36 mouse cellular contexts compared by ENCODE assay signal in the genomic region with DNA sequence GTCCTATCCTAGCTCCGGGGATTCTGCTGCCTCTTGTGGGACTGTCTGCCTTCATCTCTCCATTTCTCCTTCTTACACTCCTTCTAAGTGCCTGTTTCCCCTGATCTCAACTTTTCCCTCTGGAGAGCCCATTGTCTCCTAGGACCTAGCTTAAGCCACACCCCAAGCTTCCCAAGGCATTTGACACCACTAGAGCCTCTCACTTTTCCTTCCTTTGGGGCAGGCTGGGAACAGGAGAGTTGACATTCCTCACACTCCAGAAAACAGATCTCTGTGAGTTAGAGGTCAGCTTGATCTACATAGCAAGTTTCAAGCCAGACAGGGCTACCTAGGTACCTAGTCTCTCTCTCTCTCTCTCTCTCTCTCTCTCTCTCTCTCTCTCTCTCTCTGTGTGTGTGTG. TPM values are rescaled to one million over a fixed set of nuclear protein-coding genes. Genes with fewer than 3 reads are reported as not detected.
DNase-seq lines count a peak whose midpoint lies in the region; ATAC-seq and TF ChIP-seq lines count a peak whose summit lies in the region.
"Had no signal": no experiment of that assay in that cellular context is flagged by ENCODE, and none has a peak within 500 bp of the region (broad histone marks: within the 10 kb centered on the region; RNA-seq: fewer than 3 reads in every experiment).

No protein-coding gene starts in this region.

- ATAC-seq in kidney, postnatal 0 days (replicated peaks; ENCODE audit: low FRiP score, low read depth) = no peak
- no peak for ATAC-seq in embryonic facial prominence, embryonic 14.5 days (ENCODE audit: low read depth)
- ATAC-seq: CD4-positive, CD25-positive, alpha-beta regulatory T cell, adult 4 months; forebrain, postnatal 0 days; hindbrain, embryonic 16.5 days; intestine, embryonic 15.5 days; liver, postnatal 0 days had no signal

- no peaks in the 10 kb centered on the region; the same call in 1 of the 2 replicates for H3K4me1 ChIP-seq in kidney, postnatal 0 days (replicated peaks; ENCODE audit: insufficient read depth, low read length)
- peaks cover 8 to 17% of the 10 kb centered on the region in 2 experiments; a peak in 3 of 4 replicates for H3K4me1 ChIP-seq in ES-E14 (ENCODE audit: control insufficient read depth in 2 of 2, insufficient read depth in 2 of 2, low read length in 2 of 2, poor library complexity in 1 of 2)
- H3K4me1 ChIP-seq in embryonic facial prominence, embryonic 14.5 days (ENCODE audit: control insufficient read depth, insufficient read depth, low read length) = peaks cover 10% of the 10 kb centered on the region
- H3K4me1 ChIP-seq: intestine, embryonic 15.5 days had no signal

- in situ Hi-C loops in ES-E14 (cut with MboI; ENCODE audit: low sequenced_read_pairs in 2 of 2, unreplicated experiment in 2 of 2) = no loop called here

- no peaks in the 10 kb centered on the region for H3K27me3 ChIP-seq in kidney, postnatal 0 days (ENCODE audit: insufficient read depth, low read length)
- 0 out of 2 replicates have a peak, but pooled peaks cover 4% of the 10 kb centered on the region for H3K27me3 ChIP-seq in embryonic facial prominence, embryonic 14.5 days (replicated peaks; ENCODE audit: control insufficient read depth, insufficient read depth, low read length)
- H3K27me3 ChIP-seq: embryonic facial prominence, embryonic 15.5 days had no signal

- no peak overlapping the region for H3K4me2 ChIP-seq in kidney, postnatal 0 days (ENCODE audit: low read length)
- H3K4me2 ChIP-seq in embryonic facial prominence, embryonic 14.5 days (ENCODE audit: low read depth, low read length) = no peak overlapping the region
- H3K4me2 ChIP-seq: embryonic facial prominence, embryonic 15.5 days; forebrain, embryonic 12.5 days; intestine, embryonic 15.5 days; liver, embryonic 12.5 days; midbrain, embryonic 11.5 days had no signal

- no peaks in the 10 kb centered on the region for H3K36me3 ChIP-seq in kidney, postnatal 0 days (ENCODE audit: insufficient read depth, low read length)
- no peaks in the 10 kb centered on the region for H3K36me3 ChIP-seq in ES-E14 (ENCODE audit: control insufficient read depth, insufficient read depth, low read length, poor library complexity, severe bottlenecking)
- no peaks in the 10 kb centered on the region for H3K36me3 ChIP-seq in embryonic facial prominence, embryonic 14.5 days (ENCODE audit: control insufficient read depth, insufficient read depth, low read length)
- H3K36me3 ChIP-seq: embryonic facial prominence, embryonic 15.5 days; forebrain, embryonic 12.5 days; G1E; hindbrain, embryonic 10.5 days; intestine, embryonic 15.5 days; liver, embryonic 12.5 days; neural tube, embryonic 12.5 days had no signal

- no peak overlapping the region for H3K27ac ChIP-seq in kidney, postnatal 0 days
- no peak overlapping the region for H3K27ac ChIP-seq in ES-E14 (ENCODE audit: insufficient read depth, low read depth, low read length, poor library complexity, severe bottlenecking)
- no peak overlapping the region for H3K27ac ChIP-seq in embryonic facial prominence, embryonic 14.5 days (replicated peaks; ENCODE audit: low read depth, low read length)
- H3K27ac ChIP-seq: embryonic facial prominence, embryonic 15.5 days; intestine, embryonic 15.5 days; layer of hippocampus, adult 2 months; liver, embryonic 12.5 days had no signal

- WGBS in kidney, postnatal 0 days = 0% methylated on average over 1 of the region's 1 CpGs
- WGBS in embryonic facial prominence, embryonic 14.5 days = 0% methylated on average over 1 of the region's 1 CpGs

- peak; percentile 33 for DNase-seq in kidney, postnatal 0 days (ENCODE audit: low spot score)
- no peak for DNase-seq in kidney, postnatal 4 days
- peak; percentile 62 for DNase-seq in ES-E14 (ENCODE audit: low read depth, low spot score)
- peak; percentile 9 for DNase-seq in adipocyte (ENCODE audit: low spot score)
- peak; percentile 14 for DNase-seq in embryonic facial prominence, embryonic 14.5 days (ENCODE audit: low spot score)
- DNase-seq in right cerebral cortex, postnatal 14 days = no peak
- DNase-seq in right cerebral cortex, postnatal 10 days (ENCODE audit: low spot score in 2 of 2) = no peak
- no peak for DNase-seq in neural tube, embryonic 10.5 days (ENCODE audit: extremely low spot score, low spot score)
- DNase-seq: adrenal gland, adult 2 months; cerebellum, adult 8-10 months; forebrain, postnatal 0 days; gastrocnemius, postnatal 10 days; heart, postnatal 14 days; kidney, adult 2 months; kidney, postnatal 10 days; layer of hippocampus, postnatal 36 days; left cerebral cortex, postnatal 4 days; liver, postnatal 0 days; lung, postnatal 14 days; right cerebral cortex, adult 18-20 months had no signal

- H3K9ac ChIP-seq in kidney, postnatal 0 days (ENCODE audit: low read depth, low read length) = no peak overlapping the region
- H3K9ac ChIP-seq in ES-E14 (ENCODE audit: insufficient read depth, low read depth, low read length, poor library complexity, severe bottlenecking) = no peak overlapping the region
- H3K9ac ChIP-seq in embryonic facial prominence, embryonic 14.5 days (ENCODE audit: low read depth, low read length) = no peak overlapping the region
- H3K9ac ChIP-seq: embryonic facial prominence, embryonic 15.5 days; forebrain, embryonic 12.5 days; forebrain, postnatal 0 days; intestine, embryonic 15.5 days; liver, embryonic 12.5 days; liver, postnatal 0 days; neural tube, embryonic 12.5 days had no signal

- H3K4me3 ChIP-seq in kidney, postnatal 0 days (replicated peaks; ENCODE audit: low read depth, low read length) = no peak overlapping the region
- no peak overlapping the region for H3K4me3 ChIP-seq in ES-E14 (ENCODE audit: insufficient read depth in 1 of 2, low read depth in 1 of 2, low read length in 2 of 2, poor library complexity in 1 of 2, severe bottlenecking in 1 of 2)
- H3K4me3 ChIP-seq in embryonic facial prominence, embryonic 14.5 days (ENCODE audit: low read depth, low read length) = no peak overlapping the region
- H3K4me3 ChIP-seq: embryonic facial prominence, embryonic 15.5 days; forebrain, embryonic 12.5 days; hindbrain, embryonic 10.5 days; intestine, embryonic 15.5 days; layer of hippocampus, adult 2 months; liver, embryonic 12.5 days; neural tube, embryonic 12.5 days had no signal

- no peaks in the 10 kb centered on the region for H3K9me3 ChIP-seq in kidney, postnatal 0 days (replicated peaks; ENCODE audit: low read length)
- H3K9me3 ChIP-seq in ES-E14 (ENCODE audit: control insufficient read depth, insufficient read depth, low read depth, low read length) = no peaks in the 10 kb centered on the region
- no peaks in the 10 kb centered on the region for H3K9me3 ChIP-seq in embryonic facial prominence, embryonic 14.5 days (ENCODE audit: control insufficient read depth, low read length)
- H3K9me3 ChIP-seq: embryonic facial prominence, embryonic 15.5 days; forebrain, embryonic 12.5 days; G1E; hindbrain, embryonic 10.5 days; intestine, embryonic 15.5 days; liver, embryonic 12.5 days; neural tube, embryonic 12.5 days had no signal

- TF ChIP-seq CTCF in kidney, postnatal 0 days (IDR thresholded peaks at IDR 0.05; ENCODE audit: low read depth) = no peak

TF ChIP-seq in ES-E14, 5 proteins besides CTCF, POLR2A, EP300 and RAD21:
- TF ChIP-seq CHD2 (IDR thresholded peaks at IDR 0.05; ENCODE audit: low read depth, low read length) = no peak

RNA-seq across cellular contexts. Expression of gene 3100002H09Rik, which starts 3.6 kb away (rescaled TPM):
- not detected in 2 replicates for polyA plus RNA-seq in kidney, postnatal 0 days (2015; fragmentation: Nextera tagmentation; extraction: Ambion mirVana)
- total RNA-seq in ES-E14 (2012; rRNA removed) = not detected in 2 replicates
- polyA plus RNA-seq in embryonic facial prominence, embryonic 14.5 days (2014; fragmentation: Nextera tagmentation; extraction: Ambion mirVana) = 0.47 TPM in 1 of 2 replicates, not detected in the other
- total RNA-seq: adrenal gland, adult 2 months; common myeloid progenitor, adult 5-6 weeks; forebrain, postnatal 0 days; gastrocnemius, postnatal 10 days; granulocyte monocyte progenitor cell, adult 5-6 weeks; heart, postnatal 14 days; megakaryocyte progenitor cell, adult 5-6 weeks had no signal
- polyA plus RNA-seq: adrenal gland, adult 2 months; CD4-positive, CD25-positive, alpha-beta regulatory T cell, adult 4 months; G1E; heart, embryonic 14.5 days; hindbrain, embryonic 10.5 days; intestine, embryonic 15.5 days; kidney, adult 2 months; limb, embryonic 14.5 days; liver, embryonic 12.5 days; liver, postnatal 0 days had no signal

RNA-seq across cellular contexts. Expression of gene Pou3f1, which starts 42.4 kb away (rescaled TPM):
- polyA plus RNA-seq in kidney, postnatal 0 days (2015; fragmentation: Nextera tagmentation; extraction: Ambion mirVana) = 0.43 and 0.57 TPM in 2 replicates
- 6.2 and 9.5 TPM in 2 replicates for total RNA-seq in ES-E14 (2012; rRNA removed)
- 1.2 and 1.7 TPM in 2 replicates for polyA plus RNA-seq in embryonic facial prominence, embryonic 14.5 days (2014; fragmentation: Nextera tagmentation; extraction: Ambion mirVana)
- total RNA-seq: common myeloid progenitor, adult 5-6 weeks; granulocyte monocyte progenitor cell, adult 5-6 weeks; megakaryocyte progenitor cell, adult 5-6 weeks had no signal
- polyA plus RNA-seq: CD4-positive, CD25-positive, alpha-beta regulatory T cell, adult 4 months; G1E; liver, postnatal 0 days had no signal

Comparison
In these comparisons a context has a peak if more than half of its experiments do, and no peak if none do; other contexts are left out.
1. DNase-seq: peak in kidney, postnatal 0 days (single experiment), ES-E14 (single experiment), adipocyte (single experiment) and embryonic facial prominence, embryonic 14.5 days (single experiment); none in kidney, postnatal 4 days (0 of 2), right cerebral cortex, postnatal 14 days (single experiment), right cerebral cortex, postnatal 10 days (0 of 2) and neural tube, embryonic 10.5 days (single experiment).